Mouse (Mus musculus): ENCODE measurements at regions not wholly inside any gene's neighbourhood (a gene's known extent, or its start where the extent isn't known, plus 50 kb on each side); places are given as distances from the start of the nearest gene placed in this dataset.

DNA sequence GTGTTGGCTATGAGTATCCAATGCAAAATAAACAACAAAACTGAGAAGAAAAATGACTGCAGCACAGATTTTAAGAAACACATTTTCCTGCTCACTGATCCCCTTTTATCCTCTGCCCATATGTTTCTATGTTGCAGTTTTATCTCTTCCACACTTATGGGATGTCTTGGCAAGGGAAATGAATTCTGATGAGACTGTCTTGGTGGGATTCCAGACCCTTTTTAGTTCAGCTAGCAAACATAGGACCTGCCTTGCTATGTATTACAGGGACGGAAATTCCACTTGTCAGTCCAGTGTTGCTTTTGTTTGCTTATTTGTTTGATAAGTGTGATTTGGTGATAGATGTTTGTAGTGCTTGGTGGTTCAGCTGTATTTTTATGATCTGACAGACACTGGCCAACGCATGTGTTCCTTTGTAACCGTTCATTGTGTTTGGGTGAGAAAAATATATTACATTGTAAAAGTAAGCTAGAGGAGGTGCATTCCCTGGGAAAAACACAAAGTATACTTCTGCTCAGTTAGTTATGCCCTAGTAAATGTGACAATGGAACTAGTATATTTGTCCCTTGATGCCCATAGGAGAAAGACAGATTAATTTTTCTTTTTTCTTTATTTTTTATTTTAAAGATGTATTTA is 1516.2 kb downstream of the Tbl1xr1 start:
- DNase-seq (ENCODE audit: low read depth, low spot score), result peak; percentile 61

DNA sequence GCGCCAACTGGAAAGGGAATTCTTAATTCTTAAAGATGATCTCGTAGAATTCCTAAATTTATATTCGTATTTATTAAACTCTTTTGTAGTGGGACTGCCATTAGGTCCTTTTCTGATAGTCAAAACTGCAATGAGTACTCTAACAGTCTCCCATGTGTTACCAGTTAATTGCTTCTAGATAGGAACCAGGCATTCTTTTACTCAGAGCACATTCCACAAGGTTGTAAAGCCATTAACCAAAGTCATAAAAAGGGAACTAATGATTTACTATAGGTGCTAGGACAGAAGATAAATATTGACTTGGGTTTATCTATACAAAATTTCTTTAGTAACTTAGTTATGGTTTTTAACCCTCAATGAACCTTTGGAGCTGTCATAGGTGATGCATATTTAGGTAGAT is 1525.0 kb downstream of the Tbl1xr1 start:
- no peak for DNase-seq (ENCODE audit: low read depth, low spot score)

DNA sequence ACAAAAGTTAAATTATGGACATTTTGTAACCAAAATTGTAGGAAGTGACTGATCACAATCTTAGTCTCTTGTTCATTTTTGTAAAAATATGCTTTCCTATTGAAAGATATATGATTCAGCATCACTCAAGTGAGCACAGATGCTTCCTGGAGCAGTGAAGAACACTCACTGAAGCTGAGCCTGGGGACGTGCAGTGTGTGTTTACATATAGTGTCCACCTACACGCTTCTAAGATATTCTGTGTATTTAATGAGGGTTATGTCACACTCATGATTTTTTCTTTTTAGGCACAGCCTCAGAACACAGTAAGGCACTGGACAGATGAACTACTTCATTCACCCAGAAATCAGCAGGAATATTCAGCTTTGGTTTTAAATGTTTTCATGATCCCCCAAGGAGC is 1533.6 kb downstream of the Tbl1xr1 start:
- DNase-seq (ENCODE audit: low read depth, low spot score), result no peak

DNA sequence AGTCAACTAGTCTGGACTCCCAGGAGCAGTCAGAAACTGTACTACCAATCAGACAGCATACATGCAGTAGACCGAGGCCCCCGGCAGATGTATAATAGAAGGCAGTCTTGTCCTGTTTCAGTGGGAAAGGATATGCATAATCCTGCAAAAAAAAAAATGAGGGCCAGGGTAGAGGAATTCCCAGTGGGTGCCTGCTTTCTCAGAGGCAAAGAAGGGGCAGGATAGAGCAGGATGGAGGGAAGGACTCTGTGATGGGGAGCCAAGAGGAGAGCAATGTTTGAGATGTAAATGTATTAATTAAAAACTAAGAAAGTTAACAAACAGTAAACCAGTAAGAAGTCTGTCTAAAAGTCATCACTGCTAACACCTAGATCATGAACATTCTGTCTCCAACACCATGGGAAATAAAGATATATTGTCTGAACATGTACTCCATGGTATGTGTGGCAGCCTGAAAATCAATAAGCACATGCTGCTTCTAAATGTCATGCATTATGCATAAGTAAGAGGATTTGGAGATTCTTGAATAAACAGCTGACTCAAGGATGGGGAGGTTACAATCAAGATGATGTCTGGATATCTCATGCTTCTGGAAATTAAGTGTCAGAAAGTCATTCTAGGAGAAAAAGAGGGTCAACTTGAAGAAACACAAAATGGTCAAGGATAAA is 1485.3 kb downstream of the Naaladl2 start:
- no peak for DNase-seq (ENCODE audit: low read depth, low spot score)

DNA sequence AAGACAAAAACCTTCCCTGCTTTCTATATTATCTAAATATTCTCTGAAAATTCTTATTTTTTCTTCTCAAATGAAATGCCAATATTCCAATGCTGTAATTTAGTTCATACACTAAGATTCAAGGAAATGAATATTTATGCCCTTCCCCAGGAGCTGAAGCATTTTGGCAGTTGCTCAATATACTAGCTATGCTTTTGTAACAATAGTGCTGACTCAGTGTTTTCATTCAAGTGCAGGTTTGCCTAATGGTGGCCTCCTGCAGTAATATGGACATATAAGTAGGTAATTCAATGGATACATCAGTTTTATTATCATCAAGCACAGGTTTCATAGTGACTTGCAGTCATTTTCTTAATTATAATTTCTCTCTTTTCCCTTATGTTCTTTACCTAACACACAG is 1437.3 kb downstream of the Naaladl2 start:
- DNase-seq (ENCODE audit: low read depth, low spot score), result no peak
